Mouse (Mus musculus) heart, embryonic 14.5 days (tissue): ENCODE data around the gene 4930455H04Rik. TPM values are rescaled to one million over a fixed set of nuclear protein-coding genes. Genes with fewer than 3 reads are reported as not detected.
A peak's percentile ranks its signal among the peaks of the same experiment; 100 is the strongest.

Experiments used
- ATAC-seq: fragments of 200-750 bp; cut with Nextera tagmentation; 2 replicates; pipeline ENCODE4 v1.8.0; 2017; ENCODE audit warnings: low read depth, moderate TSS enrichment; ENCODE audit not compliant: insufficient number of reproducible peaks, insufficient read depth, low FRiP score
- H3K27ac ChIP-seq, 2 experiments: fragments of 200-500 bp in 1 of 2; fragments of 300-500 bp in 1 of 2; sonication (generic) in 1 of 2; replicated peaks in 1 of 2; 2 replicates each; pipeline ENCODE4 v1.5.1; 2012 to 2014; ENCODE audit warnings: low read depth in 2 of 2, low read length in 2 of 2, control low read depth in 1 of 2, mild to moderate bottlenecking in 1 of 2, mixed read lengths in 1 of 2; ENCODE audit not compliant: control insufficient read depth in 1 of 2, insufficient read depth in 1 of 2
- H3K27me3 ChIP-seq: fragments of 300-500 bp; sonication (generic); 2 replicates; pipeline ENCODE4 v1.6.1; 2014; ENCODE audit warnings: mild to moderate bottlenecking, low read length, control low read depth; ENCODE audit not compliant: control insufficient read depth, insufficient read depth
- H3K36me3 ChIP-seq: fragments of 300-500 bp; sonication (generic); 2 replicates; pipeline ENCODE4 v1.6.1; 2014; ENCODE audit warnings: mild to moderate bottlenecking, control low read depth, low read length, mixed read lengths; ENCODE audit not compliant: control insufficient read depth, insufficient read depth
- H3K4me1 ChIP-seq, 2 experiments: fragments of 200-500 bp in 1 of 2; fragments of 300-500 bp in 1 of 2; sonication (generic) in 1 of 2; 2 replicates each; pipeline ENCODE4 v1.6.1; 2012 to 2014; ENCODE audit warnings: low read length in 2 of 2, control low read depth in 1 of 2, mixed read lengths in 1 of 2; ENCODE audit not compliant: control insufficient read depth in 2 of 2, insufficient read depth in 2 of 2
- H3K4me2 ChIP-seq: fragments of 300-500 bp; sonication (generic); 2 replicates; pipeline ENCODE4 v1.6.1; 2014; ENCODE audit warnings: mild to moderate bottlenecking, low read length
- H3K4me3 ChIP-seq, 2 experiments: fragments of 200-500 bp in 1 of 2; fragments of 300-500 bp in 1 of 2; sonication (generic) in 1 of 2; 2 replicates each; pipeline ENCODE4 v1.5.1; 2012 to 2014; ENCODE audit warnings: low read length in 2 of 2, mild to moderate bottlenecking in 2 of 2, control low read depth in 1 of 2, low read depth in 1 of 2, moderate library complexity in 1 of 2; ENCODE audit not compliant: control insufficient read depth in 1 of 2, insufficient read depth in 1 of 2
- H3K9ac ChIP-seq: fragments of 300-500 bp; sonication (generic); 2 replicates; pipeline ENCODE4 v1.6.1; 2014; ENCODE audit warnings: mild to moderate bottlenecking, low read length
- H3K9me3 ChIP-seq: fragments of 300-500 bp; sonication (generic); 2 replicates; pipeline ENCODE4 v1.6.1; 2016; ENCODE audit warnings: low read length, control low read depth; ENCODE audit not compliant: control insufficient read depth
- WGBS: fragments of 180-500 bp; shearing (Covaris S2); extraction: QIAGEN DNeasy Blood & Tissue Kit; methylation state at CpG from one replicate; pipeline ENCODE4 v1.1.7; 2014; 5-methylcytosine and 5-hydroxymethylcytosine counted together
- polyA plus RNA-seq: library from polyadenylated mRNA; unstranded; fragments of >200 nt; fragmentation: Nextera tagmentation; extraction: Ambion mirVana; gene quantifications from 2 replicates; pipeline ENCODE4 v1.2.1, GENCODE M21; 2014

Gene 4930455H04Rik
- not detected in 2 replicates for polyA plus RNA-seq

DNA sequence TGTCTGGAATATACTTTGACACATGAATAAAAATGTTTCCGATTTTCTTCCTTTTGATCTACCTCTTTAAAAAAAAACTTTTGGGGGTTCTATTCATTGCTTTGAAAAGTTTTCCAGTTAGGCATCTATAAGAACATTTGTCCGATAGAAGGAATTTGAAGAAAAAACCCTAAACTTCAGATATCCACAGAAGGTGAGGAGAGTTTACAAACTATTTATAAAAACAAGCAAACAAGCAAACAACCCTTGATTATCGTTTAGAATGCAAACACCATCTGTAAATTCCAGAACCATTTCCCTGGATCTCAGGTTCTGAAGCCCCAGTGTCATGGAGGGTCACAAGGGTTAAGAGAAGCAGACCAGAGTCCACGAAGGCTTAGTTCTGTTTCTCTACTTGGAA is at the start of gene 4930455H04Rik:
4930455H04Rik (plus strand) TSS at position 301 of the 400 bp plus-strand sequence.
- H3K9ac ChIP-seq = peak within 1 kb of the TSS; percentile 79
- peaks cover 6 to 9% of the 10 kb centered on the region in 2 experiments; a peak in 2 of 4 replicates for H3K4me1 ChIP-seq
- H3K27me3 ChIP-seq = no peaks in the 10 kb centered on the region

DNA sequence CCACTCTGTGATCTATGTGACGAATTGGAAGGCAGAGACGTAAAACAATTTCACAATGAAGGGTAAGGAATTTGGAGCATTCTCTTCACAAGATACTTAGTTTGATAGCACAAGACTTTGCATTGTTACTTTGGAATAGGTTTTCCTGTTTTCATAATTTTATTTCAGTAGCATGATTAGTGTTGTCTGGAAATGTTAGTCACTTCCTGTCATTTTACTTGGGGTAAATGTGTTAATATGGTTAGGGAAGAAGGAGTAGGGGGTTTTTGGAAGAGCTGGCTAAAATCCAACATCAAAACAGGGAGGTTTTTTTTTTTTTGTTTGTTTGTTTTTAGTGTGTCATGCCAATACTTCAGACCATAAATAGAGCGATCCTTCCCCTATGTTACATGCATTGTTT is 46.5 kb upstream of the 4930455H04Rik start:
- Histone ChIP-seq H3K36me3 (peaks cover 17% of the 10 kb centered on the region), H3K27me3 (no peaks in the 10 kb centered on the region), H3K4me3 (no peak overlapping the region), H3K4me2 (no peak overlapping the region), H3K9me3 (no peaks in the 10 kb centered on the region), H3K27ac (no peak overlapping the region), H3K4me1 (no peaks in the 10 kb centered on the region), H3K9ac (no peak overlapping the region)
- ATAC-seq = no peak
- 76% methylated on average over 3 of the region's 3 CpGs for WGBS

More for the DNA sequence above, at the start of gene 4930455H04Rik:
- Histone ChIP-seq H3K9me3 (no peaks in the 10 kb centered on the region), H3K4me2 (peak within 1 kb of the TSS; percentile 78), H3K27ac (peak within 1 kb of the TSS; percentile 69 to 82), H3K4me3 (peak within 1 kb of the TSS; percentile 52 to 67), H3K36me3 (no peaks in the 10 kb centered on the region)
- WGBS = 52% methylated on average over 4 of the region's 4 CpGs
- ATAC-seq = no peak

DNA sequence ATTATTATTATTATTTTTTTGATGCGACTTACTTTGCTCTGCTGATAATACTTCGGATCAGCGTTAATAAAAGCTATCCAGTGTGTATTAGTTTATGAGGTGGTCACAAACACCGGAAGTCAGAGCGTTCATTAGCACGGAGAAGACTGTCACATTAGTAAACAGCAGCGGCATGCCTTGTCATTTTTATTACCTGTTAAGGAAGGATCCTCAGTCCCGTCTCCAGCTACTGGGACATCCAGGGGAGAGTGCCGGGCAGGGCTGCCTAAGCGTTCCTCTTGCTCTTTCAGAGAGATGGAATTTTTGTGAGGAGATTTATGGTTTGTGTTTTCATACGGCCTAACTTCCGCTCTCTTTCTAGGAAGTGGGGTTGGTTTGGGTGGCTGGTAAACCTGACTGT is 45.0 kb upstream of the 4930455H04Rik start:
- H3K27ac ChIP-seq = no peak overlapping the region
- H3K4me3 ChIP-seq = no peak overlapping the region
- H3K27me3 ChIP-seq = no peaks in the 10 kb centered on the region
- H3K4me1 ChIP-seq = no peaks in the 10 kb centered on the region
- ATAC-seq = no peak
- no peak overlapping the region for H3K4me2 ChIP-seq
- 87% methylated on average over 12 of the region's 12 CpGs for whole genome bisulfite sequencing
- no peak overlapping the region for H3K9ac ChIP-seq
- H3K36me3 ChIP-seq = peaks cover 20% of the 10 kb centered on the region
- no peaks in the 10 kb centered on the region for H3K9me3 ChIP-seq

DNA sequence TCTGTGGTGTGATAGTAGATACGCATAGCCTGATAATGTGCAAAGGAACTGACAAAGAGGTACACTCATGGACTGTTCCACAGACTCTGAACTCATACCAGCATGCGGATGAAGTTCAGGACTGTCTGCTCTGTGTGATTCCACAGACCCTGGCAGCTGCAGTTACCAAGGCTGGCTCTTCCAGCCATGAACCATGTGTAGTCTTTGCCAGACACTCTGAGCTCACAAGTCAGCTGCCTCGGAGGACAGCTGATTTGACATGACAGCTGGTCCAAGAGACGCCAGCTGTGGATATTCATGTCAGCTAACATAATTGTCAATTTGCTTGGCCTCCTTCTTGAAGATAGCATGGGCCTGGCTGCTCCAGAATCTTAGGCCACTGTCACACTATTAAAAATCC is 39.1 kb upstream of the 4930455H04Rik start:
- 0 out of 2 replicates have a peak, but pooled peaks have one; percentile 50 for ATAC-seq
- Histone ChIP-seq H3K36me3 (0 out of 2 replicates have a peak, but pooled peaks cover 8% of the 10 kb centered on the region), H3K4me1 (peaks cover 0 to 3% of the 10 kb centered on the region in 2 experiments; a peak in 2 of 4 replicates), H3K4me2 (no peak overlapping the region), H3K9me3 (no peaks in the 10 kb centered on the region), H3K4me3 (no peak overlapping the region), H3K27me3 (no peaks in the 10 kb centered on the region), H3K27ac (no peak overlapping the region), H3K9ac (no peak overlapping the region)
- 59% methylated on average over 4 of the region's 4 CpGs for WGBS

DNA sequence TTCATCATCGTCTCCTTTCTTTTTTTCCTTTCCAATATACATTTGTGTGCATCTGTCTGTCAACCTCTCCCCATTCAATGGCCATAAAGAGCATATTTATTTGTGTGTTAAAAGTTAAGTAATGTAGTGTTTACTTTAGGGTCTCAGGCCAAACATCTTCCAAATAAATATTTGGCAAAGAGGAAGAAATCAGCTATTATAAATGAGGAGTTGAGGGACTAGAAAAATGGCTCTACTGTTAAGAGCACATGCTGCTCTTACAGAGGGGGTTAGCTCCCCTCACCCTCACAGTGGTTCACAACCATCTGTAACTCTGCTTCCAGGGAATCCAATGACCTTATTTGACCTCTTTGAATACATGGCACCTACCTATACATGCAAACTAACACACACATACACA is 34.9 kb upstream of the 4930455H04Rik start:
- Histone ChIP-seq H3K27ac (no peak overlapping the region), H3K9ac (no peak overlapping the region), H3K36me3 (0 out of 2 replicates have a peak, but pooled peaks cover 3% of the 10 kb centered on the region), H3K27me3 (no peaks in the 10 kb centered on the region), H3K9me3 (no peaks in the 10 kb centered on the region), H3K4me2 (no peak overlapping the region), H3K4me3 (no peak overlapping the region), H3K4me1 (peaks cover 0 to 3% of the 10 kb centered on the region in 2 experiments; a peak in 2 of 4 replicates)
- 83% methylated on average over 1 of the region's 1 CpGs for WGBS
- no peak for ATAC-seq

DNA sequence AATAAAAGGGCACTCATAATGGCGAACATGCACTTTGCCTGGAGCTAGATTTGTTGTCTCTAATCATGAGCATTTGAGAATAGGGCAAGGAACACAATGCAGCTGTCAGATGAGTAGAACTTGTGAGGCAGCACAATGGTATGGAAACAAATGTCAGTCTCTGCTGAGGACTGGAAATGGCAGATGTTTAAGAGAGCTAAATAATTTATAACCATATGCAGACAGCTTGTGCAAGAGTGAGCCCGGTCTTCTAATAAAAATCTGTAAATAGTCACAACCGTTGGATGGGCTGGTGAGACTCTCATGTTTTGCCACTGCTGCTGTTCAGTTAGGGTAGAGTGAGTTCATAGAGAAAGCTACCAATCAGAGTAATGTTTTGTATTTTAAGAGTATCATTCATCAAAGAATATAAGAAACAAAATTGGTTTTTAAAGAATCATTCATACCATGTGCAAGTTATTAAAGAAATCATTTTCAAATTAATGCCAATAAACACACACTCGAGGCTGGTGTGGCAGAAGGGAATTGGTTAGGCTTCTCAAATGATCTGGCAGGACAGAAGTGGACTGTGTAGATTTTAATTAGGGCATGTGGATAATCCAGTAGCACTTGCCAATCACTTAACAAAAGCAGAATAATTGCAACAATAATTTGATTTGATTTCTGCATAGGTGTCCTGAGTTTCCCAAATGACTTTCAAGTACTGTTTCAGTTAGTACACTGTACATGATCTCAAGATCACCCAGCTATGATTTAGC is 31.0 kb upstream of the 4930455H04Rik start:
- no peak overlapping the region for H3K4me2 ChIP-seq
- no peak for ATAC-seq
- H3K36me3 ChIP-seq = 0 out of 2 replicates have a peak, but pooled peaks cover 3% of the 10 kb centered on the region
- no peak overlapping the region for H3K4me3 ChIP-seq
- no peak overlapping the region for H3K9ac ChIP-seq
- H3K9me3 ChIP-seq = no peaks in the 10 kb centered on the region
- WGBS = 83% methylated on average over 4 of the region's 4 CpGs
- H3K4me1 ChIP-seq = peaks cover 2 to 17% of the 10 kb centered on the region in 2 experiments; a peak in 2 of 4 replicates
- no peaks in the 10 kb centered on the region for H3K27me3 ChIP-seq
- no peak overlapping the region for H3K27ac ChIP-seq

DNA sequence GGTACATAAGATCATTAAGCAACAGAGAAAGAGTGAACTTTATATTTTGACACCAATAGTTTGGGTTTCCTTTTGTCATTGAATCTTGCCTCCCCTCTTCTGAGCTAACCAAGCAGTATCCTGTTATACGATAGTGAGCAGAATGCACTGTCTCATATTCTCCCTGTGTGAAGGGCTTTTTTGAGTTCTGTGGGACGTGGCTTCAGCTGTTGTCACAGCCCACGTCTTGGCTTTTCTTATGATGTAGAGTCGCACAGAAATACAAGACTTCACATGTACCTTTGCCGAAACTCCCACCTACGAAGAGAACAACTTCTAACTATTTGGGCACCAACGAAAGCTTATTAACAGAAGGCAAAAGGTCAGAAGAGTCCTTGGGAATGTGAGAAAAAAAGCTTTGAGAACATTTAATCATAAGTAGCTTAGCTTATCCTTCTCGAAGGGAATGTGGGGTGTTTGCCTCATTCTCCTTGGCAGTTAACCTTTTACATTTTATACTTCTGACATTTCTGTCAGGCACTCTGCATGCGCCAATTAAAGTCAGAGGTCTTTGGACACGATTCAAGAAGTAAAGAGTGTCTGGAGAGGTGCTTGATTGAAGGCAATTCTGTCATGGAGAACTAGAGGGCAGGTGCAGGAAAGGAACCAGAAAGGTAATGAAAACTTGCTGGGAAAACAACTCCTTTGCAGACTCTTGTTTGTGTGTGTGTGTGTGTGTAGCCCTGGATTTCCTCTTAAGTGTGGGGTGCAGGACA is 27.1 kb upstream of the 4930455H04Rik start:
- Histone ChIP-seq H3K4me1 (peaks cover 19 to 43% of the 10 kb centered on the region in 2 experiments), H3K9me3 (no peaks in the 10 kb centered on the region), H3K27ac (peak overlapping the region; percentile 47 to 58), H3K4me2 (no peak overlapping the region), H3K4me3 (no peak overlapping the region), H3K36me3 (0 out of 2 replicates have a peak, but pooled peaks cover 3% of the 10 kb centered on the region), H3K27me3 (no peaks in the 10 kb centered on the region), H3K9ac (no peak overlapping the region)
- no peak for ATAC-seq
- 61% methylated on average over 10 of the region's 10 CpGs for WGBS
